Mouse (Mus musculus) urinary bladder, postnatal 4 days (tissue): ENCODE measurements around the gene Gm14569.
A peak's percentile ranks its signal among the peaks of the same experiment; 100 is the strongest.

Experiments
- DNase-seq, 2 experiments: peaks; one replicate each; pipeline ENCODE4 v3.0.0; 2021 to 2022; ENCODE audit warnings: low spot score in 2 of 2

Gene Gm14569

GRCm38 (mm10) chrX:36491730-36492129 is at the start of gene Gm14569:
Gene Gm14569 (minus strand): TSS chrX:36491830.
- no peak for DNase-seq

- peak; percentile 59 to 81 for DNase-seq
Measured at GRCm38 (mm10) chrX:36534514-36534913, 42.9 kb upstream of the Gm14569 start.

DNA sequence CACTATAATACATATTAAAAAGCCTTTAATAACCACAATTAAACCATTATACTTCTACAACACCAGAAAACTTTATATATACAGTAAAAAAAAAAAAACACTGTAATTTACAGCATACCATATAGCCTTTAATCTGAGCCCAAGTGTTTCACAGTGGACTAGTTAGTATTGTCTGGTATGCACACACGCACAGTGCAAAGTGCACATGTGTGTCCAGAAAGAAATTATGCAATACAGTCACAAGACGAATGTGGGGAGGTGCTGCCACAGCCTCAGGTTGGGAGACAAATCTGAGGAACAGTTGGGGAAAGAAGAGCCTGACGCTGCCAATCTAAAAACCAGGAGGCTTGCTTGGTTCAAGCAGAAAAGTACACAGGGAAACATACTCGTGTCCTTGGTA is 42.1 kb upstream of the Gm14569 start:
- no peak for DNase-seq

DNA sequence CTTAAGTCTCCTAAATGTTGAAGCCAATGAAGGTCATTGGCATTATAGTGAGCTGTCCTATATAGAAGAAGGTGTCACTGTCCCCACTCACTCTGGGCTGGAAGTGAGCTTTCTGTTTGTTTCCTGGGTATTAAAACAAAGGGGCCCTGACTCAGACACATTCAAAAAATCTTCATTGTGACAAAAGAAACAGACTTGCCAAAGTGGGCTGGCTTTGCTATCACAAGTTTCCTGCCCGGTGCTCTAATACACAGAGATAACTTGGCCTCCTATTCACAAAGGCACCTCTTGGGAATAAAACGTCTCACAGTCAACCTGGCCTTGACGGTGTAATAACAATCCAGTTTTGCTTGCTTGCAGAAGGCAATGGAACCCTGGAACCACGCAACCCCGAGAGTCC is 38.6 kb upstream of the Gm14569 start:
- DNase-seq = no peak

DNA sequence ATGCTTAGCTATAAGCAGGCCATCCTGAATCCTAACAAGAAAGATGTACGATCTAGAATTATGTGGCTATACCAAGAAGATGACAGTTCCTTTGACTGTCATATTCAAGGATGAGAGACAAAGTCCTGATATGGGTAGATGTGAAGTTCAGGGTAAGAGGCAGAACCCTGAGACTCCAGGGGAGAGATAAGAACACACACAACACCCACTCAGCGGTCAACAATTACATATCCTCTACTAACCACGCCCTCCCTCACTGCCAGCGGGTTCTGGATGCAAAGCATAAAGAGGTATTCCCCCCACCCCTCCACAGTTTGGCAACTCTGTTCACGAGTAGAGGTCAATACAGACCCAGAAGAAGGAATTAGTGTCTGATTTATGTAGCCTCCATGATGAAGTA is 32.1 kb upstream of the Gm14569 start:
- no peak for DNase-seq

GRCm38 (mm10) chrX:36513726-36514125 is 22.1 kb upstream of the Gm14569 start:
- no peak for DNase-seq

- peak in 1 of 2 experiments; percentile 17 for DNase-seq
Measured at GRCm38 (mm10) chrX:36513231-36513630, 21.6 kb upstream of the Gm14569 start.

- DNase-seq = no peak
Measured at GRCm38 (mm10) chrX:36506863-36507262, 15.2 kb upstream of the Gm14569 start.

GRCm38 (mm10) chrX:36489506-36489905 is 2.1 kb downstream of the Gm14569 start:
- DNase-seq = no peak

- DNase-seq = no peak
Measured at GRCm38 (mm10) chrX:36487996-36488395, 3.6 kb downstream of the Gm14569 start.

DNA sequence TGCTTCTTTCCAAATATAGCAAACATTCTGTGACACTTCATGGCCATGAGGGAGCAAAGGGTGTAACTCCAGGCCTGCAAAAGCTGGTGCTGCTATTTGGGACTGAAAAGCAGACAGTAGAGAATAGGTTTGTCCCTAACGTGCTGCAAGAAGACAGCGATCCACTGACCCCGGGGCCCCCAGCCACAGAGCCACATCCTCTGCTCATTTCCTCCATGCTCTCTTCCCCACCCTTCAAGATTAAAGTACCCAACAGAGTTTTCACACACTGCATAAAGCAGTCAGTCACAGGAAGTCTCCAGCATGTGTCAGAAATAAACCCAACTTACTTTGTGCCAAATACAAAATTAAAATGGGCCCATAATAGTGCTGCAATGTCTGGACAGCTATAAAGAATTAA is 16.8 kb downstream of the Gm14569 start:
- DNase-seq = no peak

GRCm38 (mm10) chrX:36474103-36474751 is 17.4 kb downstream of the Gm14569 start:
- no peak for DNase-seq

GRCm38 (mm10) chrX:36456031-36456430 is 35.6 kb downstream of the Gm14569 start:
- no peak for DNase-seq

- DNase-seq = no peak
Measured at GRCm38 (mm10) chrX:36437932-36438331, 53.7 kb downstream of the Gm14569 start.

GRCm38 (mm10) chrX:36434993-36435392 is 56.6 kb downstream of the Gm14569 start:
- DNase-seq = no peak

GRCm38 (mm10) chrX:36419153-36419552 is 72.5 kb downstream of the Gm14569 start:
- DNase-seq = no peak

- no peak for DNase-seq
Measured at GRCm38 (mm10) chrX:36402316-36402715, 89.3 kb downstream of the Gm14569 start.

GRCm38 (mm10) chrX:36400980-36401379 is 90.7 kb downstream of the Gm14569 start, which contains the start of gene Gm6268:
Gene Gm6268 (plus strand): TSS chrX:36401280.
- DNase-seq = no peak

- no peak for DNase-seq
Measured at GRCm38 (mm10) chrX:36393279-36393678, 98.4 kb downstream of the Gm14569 start.

DNA sequence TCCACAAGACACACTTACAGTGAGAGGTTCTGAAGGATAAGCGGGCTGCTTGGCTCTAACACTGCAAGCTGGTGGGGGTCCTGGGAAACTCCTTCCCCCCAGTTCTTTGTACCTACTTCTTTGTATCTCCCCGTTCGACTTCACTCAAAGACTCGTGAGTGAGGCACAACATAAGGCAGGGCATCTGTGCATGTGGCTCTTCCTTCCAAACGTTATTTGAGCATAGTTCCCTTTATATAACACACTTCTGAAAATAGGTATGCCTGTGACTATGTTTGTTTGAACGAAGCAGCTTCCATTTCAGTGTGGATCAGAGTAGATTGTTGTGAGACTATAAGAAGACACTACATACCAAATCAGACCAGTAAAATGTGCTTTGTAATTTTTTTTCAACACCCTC is 99.0 kb downstream of the Gm14569 start:
- no peak for DNase-seq

DNA sequence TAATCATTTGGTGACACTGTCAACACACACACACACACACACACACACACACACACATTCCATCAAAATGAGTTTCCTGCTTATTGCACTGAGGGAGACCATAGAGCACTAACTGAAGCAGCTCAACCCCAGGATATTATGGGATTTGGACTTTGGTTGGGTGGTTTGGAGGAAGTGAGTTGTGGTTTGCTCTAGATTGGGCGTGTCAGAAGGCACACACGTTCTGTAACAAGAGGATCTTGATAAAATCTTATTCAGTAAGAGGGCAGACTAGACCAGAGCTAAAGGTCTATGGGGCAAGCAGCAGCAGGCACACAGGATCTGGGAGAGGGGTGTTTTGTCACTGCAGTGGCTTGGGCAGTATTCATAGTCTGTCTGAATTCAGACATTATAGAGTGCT is 101.1 kb downstream of the Gm14569 start:
- DNase-seq = no peak

- DNase-seq = no peak
Measured at GRCm38 (mm10) chrX:36389971-36390370, 101.7 kb downstream of the Gm14569 start.

DNA sequence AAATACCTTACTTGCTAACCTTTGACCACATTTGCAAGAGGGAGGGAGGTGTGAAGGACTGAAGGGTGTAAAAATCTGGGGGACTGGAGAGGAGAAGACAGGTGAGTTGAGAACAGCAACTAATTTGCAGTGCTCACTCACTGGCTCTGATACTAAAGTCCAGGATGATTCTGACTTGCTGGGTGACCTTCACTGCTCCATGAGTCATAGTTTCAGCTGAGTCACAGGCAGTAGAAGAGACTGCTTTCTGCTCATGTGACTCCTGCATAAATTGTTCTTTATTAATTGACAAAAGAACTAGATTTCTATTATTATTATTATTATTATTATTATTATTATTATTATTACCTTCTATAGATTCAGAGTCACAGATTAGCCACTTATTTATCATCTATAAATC is 106.3 kb downstream of the Gm14569 start:
- DNase-seq = no peak
